22 mouse cellular contexts compared by ENCODE assay signal in the genomic region with DNA sequence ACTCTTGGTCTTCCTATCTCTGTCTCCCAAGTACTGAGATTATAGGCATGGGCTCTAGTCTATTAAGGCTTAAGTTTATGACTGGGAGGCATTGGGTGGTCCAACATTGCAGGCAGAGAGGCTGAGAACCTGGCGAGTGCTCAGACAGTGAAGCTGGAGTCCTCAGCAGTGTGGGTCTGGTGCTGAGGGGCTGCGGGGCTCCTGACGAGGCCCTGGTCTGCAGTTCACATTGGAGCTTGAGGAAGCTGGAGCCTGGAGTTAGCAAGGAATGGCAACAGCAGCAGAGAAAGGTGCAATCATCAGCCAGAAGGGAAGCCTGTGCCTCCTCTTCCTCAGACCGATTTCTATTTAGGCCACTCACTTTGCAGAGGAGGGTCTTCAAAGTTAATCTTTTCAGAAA. TPM values are rescaled to one million over a fixed set of nuclear protein-coding genes. Genes with fewer than 3 reads are reported as not detected.
DNase-seq lines count a peak whose midpoint lies in the region; ATAC-seq and TF ChIP-seq lines count a peak whose summit lies in the region.
"Had no signal": no experiment of that assay in that cellular context is flagged by ENCODE, and none has a peak within 500 bp of the region (broad histone marks: within the 10 kb centered on the region; RNA-seq: fewer than 3 reads in every experiment).

No protein-coding gene starts in this region.

- no peak for TF ChIP-seq CTCF in liver, postnatal 0 days (IDR thresholded peaks at IDR 0.05; ENCODE audit: low read depth)

- no peak for ATAC-seq in liver, embryonic 13.5 days (ENCODE audit: low read depth)
- ATAC-seq in liver, postnatal 0 days = no peak
- ATAC-seq: activated CD4-positive, CD25-positive, alpha-beta regulatory T cell, adult 4 months; CD4-positive, CD25-positive, alpha-beta regulatory T cell, adult 4 months; forebrain, embryonic 13.5 days; forebrain, embryonic 15.5 days; forebrain, postnatal 0 days; Patski had no signal

- H3K4me2 ChIP-seq in liver, embryonic 13.5 days = no peak overlapping the region
- no peak overlapping the region for H3K4me2 ChIP-seq in liver, postnatal 0 days (ENCODE audit: low read depth, low read length)
- H3K4me2 ChIP-seq: embryonic facial prominence, embryonic 12.5 days; forebrain, embryonic 13.5 days; forebrain, embryonic 15.5 days had no signal

- TF ChIP-seq EP300 in liver, postnatal 0 days (IDR thresholded peaks at IDR 0.05; ENCODE audit: low read depth) = no peak

- peak; percentile 54 for DNase-seq in cerebellum, adult 11-12 months
- no peak for DNase-seq in cerebellum, postnatal 4 days (ENCODE audit: low spot score in 2 of 2)
- peak; percentile 59 for DNase-seq in cerebellum, adult 9-11 months
- no peak for DNase-seq in cerebellum, adult 11 months
- DNase-seq in cerebellum, postnatal 25 days = peak; percentile 47 to 63
- DNase-seq in cerebellum, adult 18-20 months = no peak
- no peak for DNase-seq in liver, embryonic 13.5 days
- no peak for DNase-seq in liver, postnatal 0 days
- DNase-seq: adrenal gland, adult 8-10 months; adrenal gland, postnatal 14 days; adrenal gland, postnatal 36 days; B cell, adult 2 months; forebrain, postnatal 0 days had no signal

- H3K36me3 ChIP-seq in liver, embryonic 13.5 days = no peaks in the 10 kb centered on the region; the same call in 1 of the 2 replicates
- 0 out of 2 replicates have a peak, but pooled peaks cover 2% of the 10 kb centered on the region for H3K36me3 ChIP-seq in liver, postnatal 0 days (replicated peaks; ENCODE audit: insufficient read depth, low read length)
- H3K36me3 ChIP-seq: embryonic facial prominence, embryonic 10.5 days; embryonic facial prominence, embryonic 12.5 days; forebrain, embryonic 15.5 days; G1E had no signal

- no peak overlapping the region for H3K9ac ChIP-seq in liver, embryonic 13.5 days
- H3K9ac ChIP-seq in liver, postnatal 0 days (replicated peaks) = no peak overlapping the region
- H3K9ac ChIP-seq: embryonic facial prominence, embryonic 12.5 days; forebrain, embryonic 13.5 days; forebrain, embryonic 15.5 days; forebrain, postnatal 0 days had no signal

- H3K9me3 ChIP-seq in liver, embryonic 13.5 days (replicated peaks) = no peaks in the 10 kb centered on the region
- H3K9me3 ChIP-seq in liver, postnatal 0 days (ENCODE audit: low read length) = peaks cover 3% of the 10 kb centered on the region; the same call in 1 of the 2 replicates
- H3K9me3 ChIP-seq: forebrain, embryonic 13.5 days; forebrain, embryonic 15.5 days had no signal

- no peaks in the 10 kb centered on the region for H3K27me3 ChIP-seq in liver, embryonic 13.5 days
- H3K27me3 ChIP-seq in liver, postnatal 0 days (ENCODE audit: insufficient read depth, low read length) = no peaks in the 10 kb centered on the region
- H3K27me3 ChIP-seq: CH12.LX; embryonic facial prominence, embryonic 12.5 days; forebrain, embryonic 13.5 days; forebrain, embryonic 15.5 days; Patski had no signal

- peak overlapping the region; percentile 4; the same call in 1 of the 2 replicates for H3K27ac ChIP-seq in liver, embryonic 13.5 days
- H3K27ac ChIP-seq in liver, postnatal 0 days (ENCODE audit: low read depth) = no peak overlapping the region
- H3K27ac ChIP-seq: embryonic facial prominence, embryonic 10.5 days; embryonic facial prominence, embryonic 12.5 days; forebrain, embryonic 13.5 days; forebrain, embryonic 15.5 days had no signal

- peaks cover 43% of the 10 kb centered on the region for H3K4me1 ChIP-seq in liver, embryonic 13.5 days (replicated peaks)
- H3K4me1 ChIP-seq in liver, postnatal 0 days (ENCODE audit: insufficient read depth) = peaks cover 2% of the 10 kb centered on the region
- H3K4me1 ChIP-seq: embryonic facial prominence, embryonic 10.5 days; embryonic facial prominence, embryonic 12.5 days; forebrain, embryonic 13.5 days; forebrain, embryonic 15.5 days had no signal

- no peak overlapping the region for H3K4me3 ChIP-seq in liver, embryonic 13.5 days (replicated peaks)
- no peak overlapping the region for H3K4me3 ChIP-seq in liver, postnatal 0 days (ENCODE audit: low read depth, low read length)
- H3K4me3 ChIP-seq: embryonic facial prominence, embryonic 10.5 days; embryonic facial prominence, embryonic 12.5 days; forebrain, embryonic 13.5 days; forebrain, embryonic 15.5 days had no signal

- WGBS in liver, embryonic 13.5 days (ENCODE audit: insufficient replicate concordance) = 74% methylated on average over 4 of the region's 4 CpGs
- whole genome bisulfite sequencing in liver, postnatal 0 days (ENCODE audit: insufficient replicate concordance) = 83% methylated on average over 4 of the region's 4 CpGs

RNA-seq across cellular contexts. Expression of a gene that starts 7.9 kb away (rescaled TPM):
- polyA plus RNA-seq in liver, embryonic 13.5 days (2015; fragmentation: Nextera tagmentation; extraction: Ambion mirVana) = 12.7 and 15.4 TPM in 2 replicates
- 8.2 and 9.0 TPM in 2 replicates for polyA plus RNA-seq in liver, postnatal 0 days (2015; fragmentation: Nextera tagmentation; extraction: Ambion mirVana)

RNA-seq across cellular contexts. Expression of a gene that starts 8.8 kb away (rescaled TPM):
- polyA plus RNA-seq in liver, embryonic 13.5 days (2015; fragmentation: Nextera tagmentation; extraction: Ambion mirVana) = 0.71 and 1.0 TPM in 2 replicates
- polyA plus RNA-seq in liver, postnatal 0 days (2015; fragmentation: Nextera tagmentation; extraction: Ambion mirVana) = 2.6 and 3.0 TPM in 2 replicates

RNA-seq across cellular contexts. Expression of a gene that starts 13.9 kb away (rescaled TPM):
- polyA plus RNA-seq in liver, embryonic 13.5 days (2015; fragmentation: Nextera tagmentation; extraction: Ambion mirVana) = 73.6 and 91.4 TPM in 2 replicates
- polyA plus RNA-seq in liver, postnatal 0 days (2015; fragmentation: Nextera tagmentation; extraction: Ambion mirVana) = 30.3 and 36.7 TPM in 2 replicates

Comparison
In these comparisons a context has a peak if more than half of its experiments do, and no peak if none do; other contexts are left out.
1. DNase-seq: peak in cerebellum, adult 11-12 months (single experiment), cerebellum, adult 9-11 months (single experiment) and cerebellum, postnatal 25 days (2 of 2); none in cerebellum, postnatal 4 days (0 of 2), cerebellum, adult 11 months (single experiment), cerebellum, adult 18-20 months (0 of 2), liver, embryonic 13.5 days (single experiment) and liver, postnatal 0 days (single experiment).